Mouse (Mus musculus): ENCODE results near the gene Arhgef3.
"Not testable (repeated sequence)": the region's sequence is repeated elsewhere in the genome, so short reads cannot be mapped to it uniquely, and the experiment has no call there.

Arhgef3 gene

DNA sequence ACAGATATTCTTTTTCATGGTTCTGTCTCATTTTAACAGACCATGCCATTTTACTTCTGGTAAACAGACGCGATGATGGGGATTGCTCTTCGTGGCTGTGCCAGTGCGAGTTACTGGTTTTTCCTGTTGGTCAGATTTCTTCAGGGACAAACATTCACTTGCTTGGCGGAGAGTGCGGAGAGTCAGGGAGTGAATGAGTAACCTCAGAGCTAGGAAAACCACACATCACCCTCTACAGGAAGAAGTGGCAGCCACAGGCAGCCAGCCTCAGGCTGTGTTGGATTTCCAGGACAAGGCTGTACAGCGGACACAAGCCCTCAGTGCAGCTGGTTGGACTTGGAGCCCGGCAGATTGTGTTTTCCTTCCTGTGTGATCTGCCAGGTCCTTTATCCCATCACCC, 82.3 kb downstream of the Arhgef3 start:
- DNase-seq (ENCODE audit: low spot score) = peak; percentile 60

DNA sequence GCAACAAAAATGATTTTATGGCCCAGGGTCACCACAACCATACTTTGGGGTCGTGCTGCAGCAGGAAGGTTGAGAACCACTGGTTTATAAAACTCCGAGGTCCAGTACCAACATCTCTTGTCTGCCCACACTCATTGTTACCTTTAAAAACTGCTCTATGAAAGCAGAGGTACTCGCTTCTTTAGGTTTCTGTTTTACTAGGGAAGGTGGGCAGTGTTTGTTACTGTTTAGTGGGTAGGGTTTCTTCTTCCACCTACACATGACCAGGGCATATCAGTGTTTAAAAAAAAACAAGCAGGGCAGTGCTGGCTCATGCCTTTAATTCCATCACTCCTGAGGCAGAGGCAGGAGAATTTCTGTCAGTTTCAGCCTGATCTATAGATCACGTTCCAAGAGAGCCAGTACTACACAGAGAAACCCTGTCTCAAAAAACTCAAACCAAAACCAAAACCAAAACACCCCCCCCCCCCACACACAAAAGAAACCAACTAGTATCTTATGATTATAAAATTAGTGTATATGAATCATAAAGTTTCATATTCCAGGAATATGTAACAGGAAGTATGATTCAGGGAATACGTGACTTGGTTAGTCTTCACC, 83.9 kb downstream of the Arhgef3 start:
- no peak for DNase-seq (ENCODE audit: low spot score)

DNA sequence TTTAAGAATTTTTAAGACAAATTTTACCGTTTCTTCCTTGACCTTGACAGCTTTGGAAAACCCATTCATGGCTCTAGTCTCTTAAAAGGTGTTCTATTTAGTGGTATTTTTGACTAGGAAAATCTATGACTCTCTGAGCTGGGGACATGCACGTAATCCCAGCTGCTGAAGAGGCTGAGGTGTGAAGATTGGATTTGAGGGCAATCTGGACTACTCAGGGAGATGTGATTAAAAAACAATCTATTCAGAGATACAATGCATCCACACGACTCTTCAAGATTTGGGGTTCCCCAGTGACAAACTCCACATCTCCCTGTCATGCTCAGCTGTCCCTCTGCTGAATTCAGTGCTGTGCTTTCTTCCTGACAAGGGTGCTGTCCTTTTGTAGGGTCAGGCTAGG, 84.4 kb downstream of the Arhgef3 start:
- no peak for DNase-seq (ENCODE audit: low spot score)

DNA sequence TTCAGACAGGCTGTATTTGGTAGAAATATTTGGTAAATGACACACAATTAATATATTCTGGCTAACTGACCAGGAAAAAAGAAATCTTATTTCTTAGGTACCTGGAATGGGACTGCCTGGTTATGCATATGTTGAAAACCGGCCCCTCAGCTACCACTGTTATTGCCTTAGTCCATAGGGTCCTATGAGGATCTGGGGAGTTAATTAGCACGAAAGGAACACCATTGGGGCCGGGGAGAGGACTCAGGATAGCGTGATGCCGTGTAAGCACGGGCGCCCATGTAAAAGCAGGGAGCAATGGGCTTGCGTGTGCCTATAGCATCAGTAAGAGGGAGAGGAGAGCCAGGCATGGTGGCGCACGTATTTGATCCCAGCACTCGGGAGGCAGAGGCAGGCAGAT, 85.2 kb downstream of the Arhgef3 start:
- DNase-seq (ENCODE audit: low spot score) = no peak

DNA sequence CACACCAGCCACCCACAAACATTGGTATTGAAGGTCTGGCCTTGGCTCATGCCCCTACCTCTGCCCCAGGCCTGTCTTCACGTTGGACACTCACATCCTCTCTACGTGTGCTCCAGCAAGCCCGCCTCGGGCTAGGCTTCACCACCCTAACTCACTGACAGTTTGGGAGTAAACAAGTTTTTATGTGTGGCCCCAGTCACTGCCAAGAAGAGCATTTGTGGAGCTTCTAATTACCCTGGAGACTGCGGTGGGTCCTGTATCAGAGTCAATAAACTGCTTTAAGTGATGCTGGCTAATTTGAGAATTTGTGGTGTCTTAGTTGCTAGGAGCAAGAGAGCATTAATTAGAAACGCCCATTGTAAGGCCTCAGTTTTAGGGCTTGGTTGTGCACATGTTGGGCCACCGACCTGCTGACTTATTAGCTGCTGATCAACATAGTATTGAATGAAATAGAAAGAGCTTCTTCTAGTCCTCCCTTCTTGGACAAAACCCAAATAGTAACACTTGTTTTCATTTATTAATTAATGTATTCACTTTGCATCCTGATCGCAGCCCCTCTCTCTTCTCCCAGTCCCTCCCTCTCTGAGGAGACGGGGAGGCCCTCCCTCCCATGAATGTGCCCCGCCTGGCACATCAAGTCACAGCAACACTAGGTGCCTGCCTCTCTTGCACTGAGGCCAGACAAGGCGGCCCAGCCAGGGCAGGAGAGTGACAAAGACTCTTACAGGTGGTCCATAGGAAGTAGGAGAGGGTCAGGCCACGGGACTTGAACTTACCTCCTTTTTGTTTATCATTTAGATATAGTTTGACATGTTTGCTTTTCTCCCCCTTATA, 86.3 kb downstream of the Arhgef3 start:
- DNase-seq (ENCODE audit: low spot score) = no peak

DNA sequence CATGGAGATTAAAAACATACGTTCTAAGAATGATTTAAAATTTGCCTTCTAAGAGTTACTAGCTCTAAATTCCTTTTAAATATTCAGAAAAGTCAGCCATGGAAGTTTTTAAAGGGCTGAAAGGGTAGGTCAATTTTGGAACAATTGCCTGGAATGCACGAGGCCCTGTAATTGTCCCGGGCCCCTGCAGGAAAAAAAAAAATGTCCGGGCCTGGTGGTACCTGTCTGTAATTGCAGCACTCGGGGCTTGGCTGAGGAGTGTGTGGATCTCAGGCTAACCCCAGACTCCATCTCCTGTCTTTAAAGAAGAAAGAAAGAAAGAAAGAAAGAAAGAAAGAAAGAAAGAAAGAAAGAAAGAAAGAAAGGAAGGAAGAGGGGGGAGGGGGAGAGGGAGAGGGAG, 87.1 kb downstream of the Arhgef3 start:
- no peak for DNase-seq (ENCODE audit: low spot score)

DNA sequence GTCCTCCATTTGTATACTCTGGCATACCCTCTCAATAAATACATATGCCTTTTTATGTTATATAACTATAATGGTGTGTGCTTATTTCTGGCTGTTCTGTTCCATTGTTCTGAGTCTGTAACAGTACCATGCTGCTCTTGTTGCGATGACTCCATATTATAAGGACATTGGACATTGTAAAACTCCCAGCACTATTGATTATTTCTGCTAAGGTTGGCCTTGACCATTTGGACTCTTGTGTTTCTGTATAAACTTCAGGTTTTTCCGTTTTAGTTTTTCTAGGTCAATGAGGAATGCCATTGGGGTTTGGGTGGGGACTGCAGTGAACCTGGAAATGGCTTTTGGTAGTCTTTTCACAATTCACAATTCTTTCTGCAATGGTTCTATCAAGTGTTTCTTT, 90.0 kb downstream of the Arhgef3 start:
- no peak for DNase-seq (ENCODE audit: low spot score)

DNA sequence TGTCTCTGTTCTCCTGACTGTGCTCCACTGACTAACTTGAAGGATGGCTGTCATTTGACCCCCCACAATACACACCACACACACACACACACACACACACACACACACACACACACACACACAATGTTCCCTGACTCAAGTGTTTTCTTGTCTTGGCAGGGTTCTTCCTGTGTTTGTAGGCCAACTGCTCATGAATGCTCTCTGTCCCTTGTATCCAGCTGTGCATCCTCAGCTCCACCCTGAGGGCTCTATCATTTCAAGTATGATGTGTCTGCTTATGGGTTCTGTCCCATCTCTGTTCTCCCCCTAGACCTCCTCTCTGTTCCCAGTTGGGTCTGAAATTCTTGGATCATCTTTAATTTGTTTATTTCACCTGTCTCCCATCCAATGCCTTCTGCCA, 91.7 kb downstream of the Arhgef3 start:
- DNase-seq (ENCODE audit: low spot score) = no peak

DNA sequence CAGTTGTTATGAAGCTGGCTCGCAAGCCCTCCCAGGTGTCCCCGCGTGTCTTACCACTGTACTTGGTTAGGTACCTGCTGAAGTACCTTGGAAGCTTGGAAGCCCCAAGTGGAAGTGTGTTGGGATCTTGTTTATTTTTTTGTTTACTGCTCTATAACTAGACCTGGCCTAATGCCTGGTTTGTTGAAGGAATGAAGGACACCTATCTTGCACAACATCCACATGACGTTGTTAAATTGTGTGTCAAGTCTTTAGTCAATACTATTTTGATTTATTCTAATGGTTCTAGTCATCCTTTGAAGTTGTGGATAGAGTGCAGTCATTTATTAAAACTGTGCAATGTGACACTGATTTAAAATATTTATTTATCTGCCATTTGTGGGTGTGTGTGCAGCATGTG, 94.8 kb downstream of the Arhgef3 start:
- DNase-seq (ENCODE audit: low spot score) = no peak

DNA sequence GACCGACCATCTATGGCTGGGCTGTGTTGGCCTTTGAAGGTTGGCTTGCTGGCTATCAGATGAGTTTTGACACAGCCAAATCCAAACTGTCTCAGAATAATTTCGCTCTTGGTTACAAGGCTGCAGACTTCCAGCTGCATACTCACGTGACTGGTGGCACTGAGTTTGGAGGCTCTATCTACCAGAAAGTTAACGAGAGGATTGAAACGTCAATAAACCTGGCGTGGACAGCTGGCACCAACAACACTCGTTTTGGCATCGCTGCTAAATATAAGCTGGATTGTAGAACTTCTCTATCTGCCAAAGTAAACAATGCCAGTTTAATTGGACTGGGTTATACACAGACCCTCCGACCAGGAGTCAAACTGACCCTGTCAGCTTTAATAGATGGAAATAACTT, 96.1 kb downstream of the Arhgef3 start:
- DNase-seq (ENCODE audit: low spot score) = not testable (repeated sequence)

DNA sequence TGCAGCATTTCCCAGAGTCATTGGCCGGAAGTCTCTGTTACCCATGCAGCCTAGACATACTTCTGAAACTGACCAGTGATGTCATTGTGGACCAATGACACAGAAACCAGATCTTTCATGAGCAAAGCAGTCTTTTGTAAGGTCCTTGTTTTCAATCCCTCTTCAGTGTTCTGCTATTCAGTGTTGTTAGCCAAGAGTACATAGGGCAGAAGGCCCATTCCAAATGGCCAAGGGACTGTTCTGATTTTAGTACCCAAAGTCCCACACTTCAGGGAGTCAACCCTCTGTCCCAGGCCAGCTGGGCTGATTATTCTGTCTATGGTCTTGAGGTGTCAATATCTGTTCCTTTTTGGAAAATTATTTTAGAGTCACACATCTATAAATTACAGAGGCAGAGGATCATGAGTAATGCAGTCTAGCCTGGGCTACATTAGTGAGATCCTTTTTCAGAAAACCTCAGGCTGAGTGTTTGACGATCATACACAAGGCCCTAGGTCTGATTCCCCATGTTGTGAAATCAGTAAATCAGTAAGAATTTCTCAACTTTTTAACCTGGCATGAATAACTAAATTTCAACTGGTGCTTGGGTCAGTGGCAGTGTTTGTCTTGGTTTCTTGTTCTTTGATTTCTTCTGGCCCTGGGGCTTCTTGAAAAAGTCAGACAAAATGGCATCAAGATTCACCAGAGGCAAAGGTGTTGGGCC, 97.2 kb downstream of the Arhgef3 start:
- DNase-seq (ENCODE audit: low spot score) = no peak

DNA sequence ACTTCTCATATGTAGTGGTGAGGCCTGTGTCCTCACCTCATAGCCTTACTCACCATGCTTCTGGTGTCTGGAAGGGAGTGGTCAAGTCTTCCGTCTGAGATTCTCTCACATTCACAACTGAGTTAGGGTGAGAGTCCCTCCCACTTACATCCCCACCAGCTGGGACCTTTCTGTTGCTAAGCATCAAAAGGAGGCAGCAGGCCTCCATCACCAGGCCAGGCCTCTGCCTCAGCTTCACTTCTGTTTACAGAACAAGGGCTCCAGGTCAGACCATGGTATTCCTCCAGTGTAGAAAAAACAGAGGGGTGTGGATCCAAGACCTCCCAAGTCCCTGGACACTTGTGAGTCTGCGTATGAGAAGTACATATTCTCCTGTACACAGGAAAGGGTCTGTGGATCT, 99.5 kb downstream of the Arhgef3 start:
- DNase-seq (ENCODE audit: low spot score) = no peak

DNA sequence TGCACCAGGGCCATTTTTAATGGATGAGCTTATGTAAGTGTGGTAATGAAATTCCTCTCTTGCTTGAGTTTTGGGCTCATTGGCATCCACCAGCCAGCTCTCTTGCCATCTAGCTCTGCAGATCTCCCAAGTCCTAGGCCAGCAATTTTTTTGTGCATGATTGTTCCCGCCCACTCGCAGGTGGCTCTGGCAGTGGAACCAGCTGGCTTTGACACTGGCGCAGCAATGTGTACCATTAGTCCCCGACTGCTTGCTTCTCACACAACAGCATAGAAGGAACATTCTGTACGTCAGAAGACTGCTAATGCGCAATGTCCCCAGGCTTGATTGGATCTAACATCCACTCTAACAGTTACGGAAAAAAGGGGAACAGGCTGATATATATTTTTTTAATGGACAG, 105.0 kb downstream of the Arhgef3 start:
- DNase-seq (ENCODE audit: low spot score) = no peak

DNA sequence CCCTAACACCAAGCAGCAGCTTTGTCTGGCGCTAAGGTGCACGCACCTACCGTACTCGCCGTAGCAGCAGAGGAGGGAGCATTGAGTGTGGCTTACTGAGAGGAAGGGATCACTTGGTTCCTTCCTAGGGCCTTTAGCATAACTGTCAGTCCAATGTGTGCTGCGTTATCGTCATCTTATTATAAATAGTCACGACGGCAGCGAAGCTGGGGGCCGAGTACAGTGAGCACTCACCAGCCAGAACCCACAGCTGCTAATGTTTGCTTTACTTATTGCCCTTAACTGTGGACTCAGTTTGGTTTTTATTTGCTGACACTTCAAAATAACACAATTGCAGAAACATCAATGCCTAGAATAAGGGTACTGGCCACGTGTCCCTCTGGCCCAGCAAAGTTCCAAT, 105.6 kb downstream of the Arhgef3 start:
- no peak for DNase-seq (ENCODE audit: low spot score)

DNA sequence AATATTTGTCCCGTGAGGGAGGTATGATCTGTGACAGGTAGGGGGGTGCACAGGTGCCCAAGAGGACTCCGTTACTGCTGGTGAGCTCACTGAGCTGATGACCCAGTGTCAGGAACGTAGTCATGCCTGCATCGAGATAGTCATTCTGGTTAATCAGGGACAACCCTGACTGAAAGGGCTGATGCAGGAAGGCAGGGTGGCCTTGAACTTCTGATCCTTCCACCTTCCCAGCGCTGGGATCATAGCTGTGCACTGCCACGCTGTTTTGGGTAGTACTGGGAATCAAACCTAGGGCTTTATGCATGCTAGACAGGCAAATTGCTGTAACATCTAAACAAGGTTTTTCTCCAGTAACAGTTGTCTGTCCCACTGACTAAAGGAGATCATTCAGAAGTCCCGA, 109.9 kb downstream of the Arhgef3 start:
- DNase-seq (ENCODE audit: low spot score) = no peak

DNA sequence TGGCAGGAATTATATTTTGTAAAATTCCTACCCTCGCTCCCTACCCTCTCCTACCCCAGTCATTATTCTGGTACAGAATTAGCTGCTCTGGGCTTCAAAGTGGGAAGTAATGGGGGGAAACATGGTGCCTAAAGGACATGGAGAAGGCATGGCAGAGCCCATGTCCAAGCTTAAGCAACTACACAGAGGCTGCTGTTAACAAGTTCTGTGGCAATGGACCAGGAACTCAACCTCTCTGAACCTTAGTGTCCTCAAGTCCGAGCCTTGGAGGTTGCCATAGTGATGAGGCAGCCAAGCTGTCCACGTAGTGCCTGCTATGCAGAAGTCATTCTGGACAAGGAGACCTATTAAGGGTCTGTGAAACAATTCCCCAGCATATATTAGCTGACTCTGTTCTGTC, 111.6 kb downstream of the Arhgef3 start:
- DNase-seq (ENCODE audit: low spot score) = no peak

DNA sequence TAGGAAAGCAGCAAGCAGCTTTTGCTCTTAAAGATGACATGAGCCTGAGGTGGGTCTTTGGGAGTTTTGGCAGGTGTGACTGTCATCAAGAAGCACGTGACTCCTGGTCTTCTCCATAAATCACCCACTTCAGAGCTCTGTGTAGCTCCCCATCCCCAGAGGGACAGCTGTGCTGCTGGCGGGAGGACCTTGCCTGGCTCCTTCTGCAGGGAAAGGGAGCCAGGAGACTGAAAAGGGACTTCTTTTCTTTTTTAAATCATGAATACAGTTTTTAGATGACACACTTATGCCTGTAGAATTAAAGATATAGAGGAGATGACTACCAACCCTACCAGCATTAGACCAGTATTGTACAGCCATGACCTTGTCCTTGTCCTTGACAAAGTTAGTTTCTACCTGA, 113.6 kb downstream of the Arhgef3 start:
- no peak for DNase-seq (ENCODE audit: low spot score)

DNA sequence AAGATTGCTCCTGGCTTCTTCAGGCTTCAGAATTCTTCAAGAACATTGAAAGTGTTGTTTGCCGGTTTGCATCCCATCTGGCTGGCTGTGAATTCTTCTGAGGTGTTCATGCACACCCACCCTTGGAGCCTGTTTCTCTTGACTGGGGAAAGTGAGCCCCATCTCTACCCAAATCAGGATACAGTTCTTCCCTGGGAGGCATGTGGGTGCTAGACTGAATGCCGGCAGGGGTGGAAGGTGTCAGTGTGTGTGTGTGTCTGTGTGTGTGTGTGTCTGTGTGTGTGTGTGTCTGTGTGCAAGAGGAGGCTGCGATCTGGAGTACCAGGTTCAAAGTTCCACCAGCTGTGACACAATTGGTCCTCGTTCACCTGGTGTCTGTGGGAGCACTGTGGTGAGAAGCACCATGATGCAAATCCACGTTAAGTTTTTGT, 114.3 kb downstream of the Arhgef3 start:
- DNase-seq (ENCODE audit: low spot score) = no peak

DNA sequence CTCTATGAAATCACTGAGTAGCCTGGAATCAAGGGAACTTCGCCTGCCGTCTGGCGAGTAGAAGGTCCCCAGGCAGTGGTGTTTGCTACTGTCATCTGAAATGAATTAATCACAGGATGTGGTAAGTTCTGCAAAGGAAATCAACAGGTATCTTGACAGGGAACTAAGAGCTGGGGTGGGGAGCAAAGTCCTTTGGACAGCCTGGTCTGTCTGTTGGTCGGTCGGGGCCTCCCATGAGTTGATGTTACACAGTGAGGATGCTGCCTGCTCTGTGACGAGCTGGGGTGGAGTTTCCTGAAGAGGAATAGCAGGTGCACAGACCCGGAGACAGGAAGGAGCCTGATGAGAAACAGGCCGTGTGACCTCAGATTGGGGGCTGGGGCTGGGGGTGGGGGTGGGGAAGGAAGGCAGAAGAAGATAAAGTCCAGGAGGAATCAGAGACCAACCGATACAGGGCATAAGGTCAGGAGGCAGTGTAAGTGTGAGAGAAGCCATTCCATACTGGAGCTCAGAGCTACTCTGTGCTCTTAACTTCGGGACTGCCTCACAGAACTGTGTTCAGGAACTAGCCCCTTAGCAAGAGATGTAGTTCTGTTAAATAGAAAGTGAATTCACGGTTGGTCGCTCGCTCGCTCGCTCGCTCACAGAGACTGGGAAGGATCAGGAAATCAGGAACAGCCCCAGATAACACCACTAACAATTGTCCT, 114.9 kb downstream of the Arhgef3 start:
- DNase-seq (ENCODE audit: low spot score) = no peak

DNA sequence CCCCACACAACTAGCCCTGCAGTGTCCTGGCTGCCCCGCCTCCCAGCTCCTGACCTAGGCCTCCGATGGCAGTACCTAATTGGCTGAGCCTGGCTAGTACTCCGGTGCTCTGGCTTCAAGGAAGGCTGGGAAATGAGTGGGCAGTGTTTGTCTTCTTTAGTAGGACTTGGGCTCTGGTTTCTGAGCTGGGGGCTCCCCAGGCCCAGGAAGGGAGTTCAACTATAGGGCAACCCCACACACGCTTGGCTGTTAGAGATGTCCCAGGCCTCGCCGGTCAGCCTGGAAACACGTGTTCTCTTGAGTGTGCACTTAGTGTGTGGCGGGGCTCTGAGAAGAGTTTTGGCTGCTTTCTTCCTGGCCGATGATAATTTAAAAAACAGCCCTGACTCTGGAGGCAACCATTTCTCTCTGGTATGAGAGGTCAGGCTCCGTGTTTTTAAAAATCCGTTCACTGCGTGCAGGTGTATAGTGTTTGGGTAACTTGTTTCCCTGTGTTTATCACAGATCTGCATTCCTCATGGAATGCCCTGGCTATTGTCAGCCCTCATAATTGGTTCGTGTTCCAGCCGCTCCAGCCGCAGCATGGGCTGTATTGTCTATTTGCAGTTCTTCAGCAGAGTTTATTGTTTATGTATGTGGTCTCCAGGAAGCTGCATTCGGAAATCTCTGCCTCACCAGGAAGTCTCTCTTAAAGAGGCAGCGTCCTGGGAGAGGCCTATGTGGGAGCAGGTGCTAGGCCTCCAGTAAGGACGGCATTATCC, 115.7 kb downstream of the Arhgef3 start:
- no peak for DNase-seq (ENCODE audit: low spot score)

DNA sequence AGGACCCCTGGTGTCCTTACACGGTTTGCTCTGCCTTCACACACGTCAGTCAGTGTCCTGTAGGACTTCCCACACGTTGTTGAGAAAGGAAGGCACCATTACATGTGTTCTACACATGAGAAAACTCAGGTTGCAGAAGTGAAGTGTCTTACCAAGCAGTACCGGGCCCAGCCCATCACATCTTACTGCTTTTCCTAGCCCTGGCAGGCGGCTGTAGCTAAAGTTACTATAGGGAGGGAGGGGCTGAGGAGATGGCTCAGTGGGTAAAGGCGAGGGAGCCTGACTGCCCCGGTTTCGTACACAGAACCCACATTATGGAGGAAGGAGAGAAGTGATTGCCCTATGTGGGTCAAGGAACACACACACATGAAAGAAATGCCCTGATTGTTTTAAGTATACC, 116.8 kb downstream of the Arhgef3 start:
- DNase-seq (ENCODE audit: low spot score) = no peak
